Mouse (Mus musculus) thymus, postnatal 4 days (tissue): Measurements from ENCODE around the gene Prok1.

Experiments used
- DNase-seq: peaks from one replicate; pipeline ENCODE4 v3.0.0; 2021

The Prok1 gene

GRCm38 (mm10) chr3:107233945-107234344, 5.6 kb downstream of the Prok1 start:
- DNase-seq = no peak

- DNase-seq = peak; percentile 89
Measured at GRCm38 (mm10) chr3:107233351-107233813, 6.1 kb downstream of the Prok1 start.

- no peak for DNase-seq
Measured at GRCm38 (mm10) chr3:107231202-107231601, 8.3 kb downstream of the Prok1 start.

- no peak for DNase-seq
Measured at GRCm38 (mm10) chr3:107230527-107230926, 9.0 kb downstream of the Prok1 start, which contains the start of gene A630076J17Rik. TSS of gene A630076J17Rik (plus strand) at chr3:107230614.

GRCm38 (mm10) chr3:107229822-107230221, 9.7 kb downstream of the Prok1 start:
- DNase-seq = no peak

GRCm38 (mm10) chr3:107229221-107229620, 10.3 kb downstream of the Prok1 start:
- DNase-seq = no peak

GRCm38 (mm10) chr3:107225820-107226219, 13.7 kb downstream of the Prok1 start:
- DNase-seq = no peak

- no peak for DNase-seq
Measured at GRCm38 (mm10) chr3:107223230-107223629, 16.3 kb downstream of the Prok1 start.

- no peak for DNase-seq
Measured at GRCm38 (mm10) chr3:107221608-107222007, 17.9 kb downstream of the Prok1 start, which contains the start of gene Cym. TSS of gene Cym (minus strand) at chr3:107221732.

- no peak for DNase-seq
Measured at GRCm38 (mm10) chr3:107218572-107218971, 20.9 kb downstream of the Prok1 start.

GRCm38 (mm10) chr3:107217101-107217480, 22.4 kb downstream of the Prok1 start:
- DNase-seq = no peak

- no peak for DNase-seq
Measured at GRCm38 (mm10) chr3:107216400-107217100, 23.0 kb downstream of the Prok1 start.

GRCm38 (mm10) chr3:107214606-107215005, 24.9 kb downstream of the Prok1 start:
- no peak for DNase-seq

- DNase-seq = no peak
Measured at GRCm38 (mm10) chr3:107207625-107208253, 31.8 kb downstream of the Prok1 start.

GRCm38 (mm10) chr3:107206490-107207150, 32.9 kb downstream of the Prok1 start:
- no peak for DNase-seq

GRCm38 (mm10) chr3:107205994-107206393, 33.5 kb downstream of the Prok1 start:
- DNase-seq = peak; percentile 85

GRCm38 (mm10) chr3:107205170-107205569, 34.3 kb downstream of the Prok1 start:
- no peak for DNase-seq

- DNase-seq = no peak
Measured at GRCm38 (mm10) chr3:107204413-107204812, 35.1 kb downstream of the Prok1 start.

GRCm38 (mm10) chr3:107201310-107202180, 38.0 kb downstream of the Prok1 start:
- DNase-seq = no peak

- DNase-seq = peak; percentile 68
Measured at GRCm38 (mm10) chr3:107188226-107188899, 51.1 kb downstream of the Prok1 start.

- DNase-seq = no peak
Measured at GRCm38 (mm10) chr3:107187022-107187421, 52.5 kb downstream of the Prok1 start.

- no peak for DNase-seq
Measured at GRCm38 (mm10) chr3:107185597-107185996, 53.9 kb downstream of the Prok1 start.
